Mouse (Mus musculus): ENCODE results near the gene Bcl2l11. TPM values are rescaled to one million over a fixed set of nuclear protein-coding genes. Genes with fewer than 3 reads are reported as not detected.

Gene Bcl2l11
- polyA plus RNA-seq, 1 experiment: 75.5 TPM

DNA sequence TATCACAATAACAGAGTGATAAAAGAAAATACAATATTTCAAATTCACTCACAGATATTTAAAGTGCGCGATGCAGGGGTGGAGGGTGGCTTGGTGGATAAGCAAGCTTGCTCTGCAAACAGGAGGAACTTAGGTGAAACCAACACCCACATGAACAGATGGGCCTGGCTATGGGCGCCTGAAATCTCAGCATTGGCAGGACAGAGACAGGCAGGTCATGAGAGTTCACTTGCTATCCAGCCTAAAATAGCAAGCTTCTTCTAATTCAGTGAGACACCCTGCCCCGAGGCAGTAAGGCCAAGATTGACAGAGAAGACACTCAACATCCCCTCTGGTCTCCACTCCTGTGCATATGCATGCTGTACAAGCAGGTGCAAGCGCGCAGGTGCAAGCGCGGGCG is 23.8 kb upstream of the Bcl2l11 start:
- H3K4me3 ChIP-seq (ENCODE audit: low read depth, low read length): no peak overlapping the region
- no peak overlapping the region for H3K27ac ChIP-seq (ENCODE audit: insufficient read depth, low read length)
- no peaks in the 10 kb centered on the region for H3K4me1 ChIP-seq (ENCODE audit: control insufficient read depth, insufficient read depth, low read length)
- H3K9ac ChIP-seq (ENCODE audit: low read depth, poor library complexity, severe bottlenecking): no peak overlapping the region
- no peaks in the 10 kb centered on the region for H3K9me3 ChIP-seq (replicated peaks; ENCODE audit: control insufficient read depth, insufficient read depth, low read length, poor library complexity, severe bottlenecking)
- H3K27me3 ChIP-seq (ENCODE audit: control insufficient read depth, insufficient read depth, low read length, poor library complexity, severe bottlenecking): no peaks in the 10 kb centered on the region; the same call in 1 of the 2 replicates
- no peaks in the 10 kb centered on the region for H3K36me3 ChIP-seq (ENCODE audit: control insufficient read depth, insufficient read depth, low read length, poor library complexity, severe bottlenecking)
- TF ChIP-seq CTCF (IDR thresholded peaks at IDR 0.05; ENCODE audit: low read depth, low read length): no peak
- TF ChIP-seq EP300 (IDR thresholded peaks at IDR 0.05; ENCODE audit: insufficient read depth, low read depth, low read length): no peak
- TF ChIP-seq POLR2A (IDR thresholded peaks at IDR 0.05; ENCODE audit: insufficient read depth, low read length): no peak

DNA sequence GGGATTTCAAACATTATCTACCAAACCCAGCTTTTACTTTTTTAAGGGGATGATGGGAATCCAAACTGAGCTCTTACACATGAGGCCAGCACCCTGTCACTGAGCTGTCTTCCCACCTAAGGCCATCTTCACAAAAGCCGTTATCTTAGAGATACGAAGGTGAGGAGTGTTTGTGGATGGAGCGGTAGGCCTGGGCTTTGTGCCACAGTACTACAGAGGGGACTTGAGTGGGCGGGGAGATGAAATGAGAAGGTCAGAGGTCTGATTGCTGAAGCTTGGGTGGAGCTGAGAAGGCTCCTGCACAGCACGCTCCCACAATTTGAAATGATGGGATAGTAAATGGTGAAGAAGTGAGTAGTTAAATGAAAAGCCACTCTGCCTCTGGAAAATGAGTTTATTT is 21.0 kb upstream of the Bcl2l11 start:
- Histone ChIP-seq H3K4me1 (ENCODE audit: control insufficient read depth, insufficient read depth, low read length) (no peaks in the 10 kb centered on the region), H3K9me3 (replicated peaks; ENCODE audit: control insufficient read depth, insufficient read depth, low read length, poor library complexity, severe bottlenecking) (0 out of 2 replicates have a peak, but pooled peaks cover 1% of the 10 kb centered on the region), H3K9ac (ENCODE audit: low read depth, poor library complexity, severe bottlenecking) (no peak overlapping the region), H3K4me3 (ENCODE audit: low read depth, low read length) (no peak overlapping the region), H3K36me3 (ENCODE audit: control insufficient read depth, insufficient read depth, low read length, poor library complexity, severe bottlenecking) (no peaks in the 10 kb centered on the region), H3K27me3 (ENCODE audit: control insufficient read depth, insufficient read depth, low read length, poor library complexity, severe bottlenecking) (no peaks in the 10 kb centered on the region), H3K27ac (ENCODE audit: insufficient read depth, low read length) (no peak overlapping the region)
- no peak for TF ChIP-seq CTCF (IDR thresholded peaks at IDR 0.05; ENCODE audit: low read depth, low read length)
- no peak for TF ChIP-seq POLR2A (IDR thresholded peaks at IDR 0.05; ENCODE audit: insufficient read depth, low read length)
- no peak for TF ChIP-seq EP300 (IDR thresholded peaks at IDR 0.05; ENCODE audit: insufficient read depth, low read depth, low read length)

DNA sequence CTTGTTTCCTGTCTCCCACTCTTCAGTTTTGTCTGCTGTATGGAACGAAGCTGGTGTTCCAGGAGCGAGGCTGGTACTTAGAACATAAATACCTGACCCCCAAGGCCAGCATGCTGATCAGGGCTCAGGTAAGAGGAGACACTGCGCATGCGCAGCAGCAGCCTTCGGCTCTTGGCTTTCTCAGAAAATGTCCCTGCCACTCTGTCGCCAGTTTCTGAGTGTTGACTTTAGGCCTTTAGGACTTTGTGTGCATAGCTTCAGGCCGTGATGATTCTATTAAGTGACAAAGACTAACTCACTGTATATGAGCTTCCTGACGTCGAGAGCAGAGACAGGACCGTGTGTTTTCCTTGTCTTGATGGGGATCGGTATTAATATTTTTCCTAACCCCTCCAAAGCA is 20.2 kb upstream of the Bcl2l11 start:
- Histone ChIP-seq H3K4me1 (ENCODE audit: control insufficient read depth, insufficient read depth, low read length) (no peaks in the 10 kb centered on the region), H3K4me3 (ENCODE audit: low read depth, low read length) (no peak overlapping the region), H3K9me3 (replicated peaks; ENCODE audit: control insufficient read depth, insufficient read depth, low read length, poor library complexity, severe bottlenecking) (0 out of 2 replicates have a peak, but pooled peaks cover 2% of the 10 kb centered on the region), H3K36me3 (ENCODE audit: control insufficient read depth, insufficient read depth, low read length, poor library complexity, severe bottlenecking) (no peaks in the 10 kb centered on the region), H3K27me3 (ENCODE audit: control insufficient read depth, insufficient read depth, low read length, poor library complexity, severe bottlenecking) (no peaks in the 10 kb centered on the region), H3K27ac (ENCODE audit: insufficient read depth, low read length) (no peak overlapping the region), H3K9ac (ENCODE audit: low read depth, poor library complexity, severe bottlenecking) (no peak overlapping the region)
- TF ChIP-seq EP300 (IDR thresholded peaks at IDR 0.05; ENCODE audit: insufficient read depth, low read depth, low read length): no peak
- no peak for TF ChIP-seq POLR2A (IDR thresholded peaks at IDR 0.05; ENCODE audit: insufficient read depth, low read length)
- TF ChIP-seq CTCF (IDR thresholded peaks at IDR 0.05; ENCODE audit: low read depth, low read length): no peak

DNA sequence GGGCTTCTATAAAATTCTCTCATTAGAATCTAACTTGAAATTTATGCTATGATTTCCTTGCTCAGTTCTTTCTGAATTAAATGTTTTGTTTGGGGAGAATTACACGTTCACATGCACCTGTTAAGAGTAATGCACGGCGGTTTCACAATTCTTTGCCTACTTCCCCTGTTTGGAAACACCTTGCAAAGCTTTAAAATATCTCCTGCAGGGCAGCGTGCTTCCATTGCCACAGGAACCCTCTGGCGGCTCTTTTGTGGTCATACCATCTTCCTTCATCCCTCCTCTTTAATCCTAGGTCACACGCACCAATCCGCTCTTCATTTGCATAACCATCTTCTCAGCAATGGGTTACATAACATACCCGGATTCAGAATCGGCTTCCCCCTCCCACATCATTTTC is 14.3 kb upstream of the Bcl2l11 start:
- Histone ChIP-seq H3K27me3 (ENCODE audit: control insufficient read depth, insufficient read depth, low read length, poor library complexity, severe bottlenecking) (no peaks in the 10 kb centered on the region), H3K4me1 (ENCODE audit: control insufficient read depth, insufficient read depth, low read length) (peaks cover 2% of the 10 kb centered on the region), H3K4me3 (ENCODE audit: low read depth, low read length) (no peak overlapping the region), H3K27ac (ENCODE audit: insufficient read depth, low read length) (no peak overlapping the region), H3K9me3 (replicated peaks; ENCODE audit: control insufficient read depth, insufficient read depth, low read length, poor library complexity, severe bottlenecking) (0 out of 2 replicates have a peak, but pooled peaks cover 2% of the 10 kb centered on the region), H3K36me3 (ENCODE audit: control insufficient read depth, insufficient read depth, low read length, poor library complexity, severe bottlenecking) (no peaks in the 10 kb centered on the region), H3K9ac (ENCODE audit: low read depth, poor library complexity, severe bottlenecking) (no peak overlapping the region)
- no peak for TF ChIP-seq CTCF (IDR thresholded peaks at IDR 0.05; ENCODE audit: low read depth, low read length)
- no peak for TF ChIP-seq POLR2A (IDR thresholded peaks at IDR 0.05; ENCODE audit: insufficient read depth, low read length)
- TF ChIP-seq EP300 (IDR thresholded peaks at IDR 0.05; ENCODE audit: insufficient read depth, low read depth, low read length): no peak

DNA sequence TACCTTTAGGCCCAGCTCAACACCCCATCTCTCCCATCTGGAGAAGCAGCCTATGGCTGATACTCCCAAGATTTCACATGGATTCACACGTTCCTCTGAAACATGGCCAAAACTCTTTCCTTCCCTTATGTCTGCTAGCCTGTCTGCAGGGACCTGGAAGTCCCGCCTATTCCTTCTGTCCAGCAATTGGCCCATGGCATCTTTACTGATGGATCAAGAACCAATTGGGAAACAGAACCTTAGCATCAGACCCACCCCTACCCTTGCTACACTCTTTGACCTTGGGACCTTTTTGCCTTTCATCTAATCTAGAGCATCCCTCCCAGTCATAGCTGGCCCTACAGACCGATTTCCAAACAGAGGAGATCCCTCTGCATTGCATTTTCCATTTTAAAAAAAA is 11.2 kb upstream of the Bcl2l11 start:
- peaks cover 2% of the 10 kb centered on the region for H3K4me1 ChIP-seq (ENCODE audit: control insufficient read depth, insufficient read depth, low read length)

DNA sequence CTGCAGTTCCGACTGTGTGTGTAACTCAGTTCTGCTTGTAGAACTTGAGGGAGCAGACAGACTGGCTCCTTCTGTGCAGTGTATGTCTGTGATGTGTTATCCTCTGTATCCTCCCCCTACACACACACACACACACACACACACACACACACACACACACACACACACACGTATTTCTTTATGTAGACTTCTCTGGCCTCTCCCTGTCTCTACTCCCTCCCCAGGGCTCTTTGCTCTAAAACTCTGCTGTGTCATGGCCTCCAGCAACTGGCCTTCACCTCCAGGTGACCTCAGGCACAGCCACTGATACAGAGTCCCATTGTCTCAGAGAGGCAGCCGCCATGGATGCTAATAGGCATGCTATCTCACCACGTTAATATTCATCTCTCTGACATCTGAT is 10.3 kb upstream of the Bcl2l11 start:
- H3K9ac ChIP-seq (ENCODE audit: low read depth, poor library complexity, severe bottlenecking): no peak overlapping the region
- no peak overlapping the region for H3K27ac ChIP-seq (ENCODE audit: insufficient read depth, low read length)
- H3K27me3 ChIP-seq (ENCODE audit: control insufficient read depth, insufficient read depth, low read length, poor library complexity, severe bottlenecking): no peaks in the 10 kb centered on the region

More for the DNA sequence above, 11.2 kb upstream of the Bcl2l11 start:
- 0 out of 2 replicates have a peak, but pooled peaks cover 2% of the 10 kb centered on the region for H3K9me3 ChIP-seq (replicated peaks; ENCODE audit: control insufficient read depth, insufficient read depth, low read length, poor library complexity, severe bottlenecking)
- no peaks in the 10 kb centered on the region for H3K36me3 ChIP-seq (ENCODE audit: control insufficient read depth, insufficient read depth, low read length, poor library complexity, severe bottlenecking)
- TF ChIP-seq CTCF (IDR thresholded peaks at IDR 0.05; ENCODE audit: low read depth, low read length): no peak
- no peak for TF ChIP-seq EP300 (IDR thresholded peaks at IDR 0.05; ENCODE audit: insufficient read depth, low read depth, low read length)
- H3K4me3 ChIP-seq (ENCODE audit: low read depth, low read length): no peak overlapping the region
- H3K27ac ChIP-seq (ENCODE audit: insufficient read depth, low read length): no peak overlapping the region
- H3K9ac ChIP-seq (ENCODE audit: low read depth, poor library complexity, severe bottlenecking): no peak overlapping the region
- H3K27me3 ChIP-seq (ENCODE audit: control insufficient read depth, insufficient read depth, low read length, poor library complexity, severe bottlenecking): no peaks in the 10 kb centered on the region

More for the DNA sequence above, 10.3 kb upstream of the Bcl2l11 start:
- no peak overlapping the region for H3K4me3 ChIP-seq (ENCODE audit: low read depth, low read length)
- H3K4me1 ChIP-seq (ENCODE audit: control insufficient read depth, insufficient read depth, low read length): peaks cover 2% of the 10 kb centered on the region
- no peaks in the 10 kb centered on the region for H3K9me3 ChIP-seq (replicated peaks; ENCODE audit: control insufficient read depth, insufficient read depth, low read length, poor library complexity, severe bottlenecking)
- TF ChIP-seq CTCF (IDR thresholded peaks at IDR 0.05; ENCODE audit: low read depth, low read length): no peak
- no peak for TF ChIP-seq POLR2A (IDR thresholded peaks at IDR 0.05; ENCODE audit: insufficient read depth, low read length)
- 0 out of 2 replicates have a peak, but pooled peaks have one; percentile 55 for TF ChIP-seq EP300 (IDR thresholded peaks at IDR 0.05; ENCODE audit: insufficient read depth, low read depth, low read length)
- H3K36me3 ChIP-seq (ENCODE audit: control insufficient read depth, insufficient read depth, low read length, poor library complexity, severe bottlenecking): no peaks in the 10 kb centered on the region
